Mouse (Mus musculus): ENCODE measurements at regions not wholly inside any gene's neighbourhood (a gene's known extent, or its start where the extent isn't known, plus 50 kb on each side); places are given as distances from the start of the nearest gene placed in this dataset.

DNA sequence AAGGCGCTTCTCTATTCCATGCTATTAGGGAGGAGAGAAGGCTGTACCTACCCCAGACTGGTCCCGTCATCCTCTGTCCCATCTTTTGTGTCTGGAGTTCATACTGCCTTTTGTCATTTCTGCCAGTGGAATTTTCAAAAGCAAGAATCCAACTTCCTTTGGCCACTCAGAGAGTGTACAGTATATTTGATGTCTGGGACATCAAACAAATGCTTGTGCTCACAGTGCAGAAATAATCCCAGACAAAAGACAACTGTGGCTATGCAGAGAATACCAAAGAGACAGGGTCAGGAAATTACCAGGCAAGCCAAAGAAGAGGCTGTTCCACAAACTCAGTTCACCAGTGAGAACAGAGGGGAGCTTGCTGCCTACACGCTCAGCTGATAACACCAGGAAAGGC lies 291.9 kb upstream of the Tle4 start:
- DNase-seq: no peak

- no peak for DNase-seq
These were observed 286.0 kb upstream of the Tle4 start for GRCm38 (mm10) chr19:14883707-14884421.

DNA sequence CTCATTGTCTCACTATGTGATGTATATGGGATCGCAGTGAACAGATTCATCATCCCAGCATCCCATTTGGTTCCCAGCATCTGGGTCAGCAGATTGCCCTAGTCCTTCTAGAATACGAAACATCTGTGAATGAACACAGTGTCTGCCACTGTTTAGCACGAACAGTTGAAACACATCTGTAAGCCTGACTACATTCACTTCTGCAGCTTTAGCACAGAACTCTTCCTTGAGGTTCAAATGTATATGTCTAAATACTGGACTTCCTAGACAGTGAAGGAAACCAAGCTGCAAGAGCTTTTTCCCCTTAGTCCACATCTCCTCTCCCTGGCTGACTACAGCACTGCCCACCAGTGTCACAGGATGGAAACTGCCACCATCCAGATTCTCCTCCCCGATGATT lies 283.0 kb upstream of the Tle4 start:
- no peak for DNase-seq

- no peak for DNase-seq
These were observed 276.1 kb upstream of the Tle4 start for GRCm38 (mm10) chr19:14873986-14874385.

- no peak for DNase-seq
These were observed 273.5 kb upstream of the Tle4 start for GRCm38 (mm10) chr19:14871178-14871867.

GRCm38 (mm10) chr19:14862654-14863468 lies 265.0 kb upstream of the Tle4 start:
- no peak for DNase-seq

DNA sequence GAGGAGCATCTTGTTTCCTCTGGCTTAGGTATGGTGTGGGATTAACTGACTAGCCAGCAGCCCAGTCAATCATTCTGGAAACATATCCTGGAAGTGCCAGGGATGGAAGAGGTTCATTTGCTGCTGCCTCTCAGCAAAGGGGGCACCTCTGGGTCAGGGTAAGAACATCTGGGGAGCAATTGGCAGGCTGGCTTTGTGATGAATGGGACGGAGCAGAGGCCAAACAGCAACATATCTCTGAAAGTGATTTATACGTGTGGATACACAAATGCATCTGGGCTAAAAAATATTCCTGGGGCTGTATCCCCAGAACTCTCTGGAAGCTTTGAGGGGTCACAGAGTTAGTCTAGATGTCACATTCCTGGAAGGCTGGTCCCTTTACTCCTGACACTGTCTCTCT lies 257.2 kb upstream of the Tle4 start:
- no peak for DNase-seq

DNA sequence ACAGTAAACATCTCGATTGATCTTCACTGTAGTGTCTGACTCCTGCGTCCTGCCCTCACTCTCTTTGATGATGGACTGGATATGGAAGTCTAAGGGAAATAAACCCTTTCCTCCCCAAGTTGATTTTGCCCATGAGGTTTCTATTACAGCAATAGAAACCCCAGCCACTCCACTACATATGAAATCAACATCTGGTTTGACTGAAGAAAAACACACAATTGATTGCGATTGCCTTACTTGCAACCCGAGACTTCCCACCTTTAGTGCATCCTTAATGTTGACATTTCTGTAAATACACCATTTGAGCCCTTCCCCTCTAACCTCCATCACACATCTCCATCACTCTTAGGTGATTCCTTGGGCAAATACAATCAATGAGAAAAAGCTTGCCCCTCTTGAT lies 255.6 kb upstream of the Tle4 start:
- DNase-seq: no peak

DNA sequence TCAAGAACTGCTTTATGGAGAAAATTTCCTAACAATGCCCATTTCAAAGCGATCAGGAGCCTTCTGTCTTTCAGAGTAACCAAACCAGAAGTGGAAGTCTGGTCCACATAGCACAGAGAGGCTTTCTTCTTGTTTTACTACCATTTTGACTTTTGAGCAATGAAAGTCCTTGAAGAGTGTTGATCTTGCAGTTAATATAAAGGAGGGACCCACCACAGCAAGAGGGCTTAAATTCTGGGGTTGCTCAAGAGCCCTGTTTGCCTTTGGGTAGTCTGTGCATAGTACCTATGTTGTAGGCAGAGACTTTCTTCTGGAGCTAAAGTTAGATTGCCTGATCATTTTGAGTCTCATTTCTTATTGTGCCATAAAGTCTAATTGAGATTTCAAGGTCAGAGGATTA lies 251.7 kb upstream of the Tle4 start:
- no peak for DNase-seq

DNA sequence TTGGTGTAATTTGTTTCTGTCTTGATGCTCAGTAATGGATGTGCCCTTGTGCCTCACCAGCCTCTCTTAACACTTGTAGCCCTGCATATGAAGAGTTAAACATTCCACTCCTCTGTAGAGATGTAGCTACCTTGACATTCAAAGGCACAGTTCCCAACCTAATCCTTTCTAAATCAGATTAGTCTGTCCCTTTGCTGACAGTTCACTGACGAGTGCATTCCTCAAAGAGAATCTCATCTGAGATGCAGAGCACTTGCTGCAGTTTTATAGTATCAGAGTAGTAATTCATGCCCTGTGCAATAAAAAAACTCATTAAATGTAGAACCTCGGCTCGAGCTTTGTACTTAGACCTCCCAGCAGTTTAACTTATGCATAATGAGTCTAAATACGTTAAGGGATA lies 249.3 kb upstream of the Tle4 start:
- no peak for DNase-seq

GRCm38 (mm10) chr19:14835629-14836028 lies 237.8 kb upstream of the Tle4 start:
- DNase-seq: no peak

- no peak for DNase-seq
These were observed 218.5 kb upstream of the Tle4 start for GRCm38 (mm10) chr19:14816354-14816753.

DNA sequence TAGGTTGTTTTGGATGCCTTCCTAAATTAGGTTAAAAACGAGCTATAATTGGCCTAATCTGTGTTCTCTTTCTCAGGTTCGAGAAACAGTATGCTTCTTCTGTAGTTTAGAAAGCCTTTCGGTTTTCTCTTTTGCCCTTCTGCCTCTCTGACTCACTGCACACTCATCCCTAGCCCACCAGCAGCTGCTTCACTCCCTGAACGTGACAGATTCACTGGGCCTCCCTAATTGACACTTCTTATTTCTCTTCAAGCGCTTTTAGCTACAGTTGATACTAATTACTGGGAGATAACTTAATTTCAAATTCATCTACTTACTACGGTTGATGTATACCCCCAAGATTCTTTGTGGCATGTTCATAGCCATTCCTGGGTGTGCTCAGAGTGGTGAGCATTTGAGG lies 208.9 kb upstream of the Tle4 start:
- no peak for DNase-seq

DNA sequence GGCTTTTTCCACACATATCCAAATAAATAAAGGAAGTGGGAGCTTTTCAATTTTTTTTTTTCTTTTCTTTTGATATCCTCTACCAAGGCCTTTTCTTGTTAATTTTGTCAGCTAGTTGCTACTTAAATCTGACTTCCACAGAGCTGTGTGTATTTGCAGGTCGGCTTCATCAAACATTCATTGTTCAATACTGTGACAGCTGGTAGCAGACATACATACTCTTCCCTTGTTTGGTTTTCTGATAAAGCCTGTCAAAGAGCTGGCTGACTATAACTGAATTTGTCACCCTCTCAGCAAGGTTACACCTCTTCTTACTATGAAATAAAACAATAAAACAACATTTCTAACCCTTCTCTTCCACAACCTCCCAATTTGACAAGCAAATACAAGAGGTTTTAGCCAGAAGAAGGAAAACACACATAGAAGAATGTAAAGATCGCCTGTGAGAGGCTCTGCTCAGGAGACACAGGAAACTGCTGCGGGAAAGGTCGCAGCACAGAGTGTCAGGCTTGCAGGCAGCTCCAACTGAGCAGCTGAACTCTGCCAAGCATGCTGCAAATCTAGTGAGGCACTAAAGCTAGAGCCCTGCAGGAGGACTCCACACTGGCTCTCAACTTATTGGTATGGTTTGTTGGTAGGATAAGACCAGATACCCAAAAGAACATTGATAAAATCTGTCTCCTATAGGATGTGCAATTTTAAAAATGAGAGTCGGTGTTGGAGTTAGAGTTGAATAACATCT lies 205.2 kb upstream of the Tle4 start:
- no peak for DNase-seq

DNA sequence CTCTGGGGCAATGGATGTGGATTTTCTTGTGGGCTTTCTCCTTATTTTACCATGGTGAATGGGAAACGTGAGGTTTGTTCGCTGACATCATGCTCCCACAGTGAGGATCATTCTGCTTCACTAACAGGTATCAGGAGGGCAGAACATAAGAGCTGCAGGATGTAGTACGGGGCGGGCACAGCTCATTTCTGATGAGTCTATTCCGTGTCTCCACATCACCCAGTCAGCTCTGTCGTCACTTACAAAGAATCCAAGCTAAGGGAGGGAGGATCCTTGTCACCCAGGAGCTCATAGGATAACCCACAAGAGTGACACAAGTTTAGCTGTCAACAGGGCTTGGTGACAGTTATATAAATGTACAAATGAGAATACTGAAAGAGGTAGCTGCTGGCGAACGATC lies 203.8 kb upstream of the Tle4 start:
- DNase-seq: no peak

GRCm38 (mm10) chr19:14799002-14799401 lies 201.2 kb upstream of the Tle4 start:
- no peak for DNase-seq

DNA sequence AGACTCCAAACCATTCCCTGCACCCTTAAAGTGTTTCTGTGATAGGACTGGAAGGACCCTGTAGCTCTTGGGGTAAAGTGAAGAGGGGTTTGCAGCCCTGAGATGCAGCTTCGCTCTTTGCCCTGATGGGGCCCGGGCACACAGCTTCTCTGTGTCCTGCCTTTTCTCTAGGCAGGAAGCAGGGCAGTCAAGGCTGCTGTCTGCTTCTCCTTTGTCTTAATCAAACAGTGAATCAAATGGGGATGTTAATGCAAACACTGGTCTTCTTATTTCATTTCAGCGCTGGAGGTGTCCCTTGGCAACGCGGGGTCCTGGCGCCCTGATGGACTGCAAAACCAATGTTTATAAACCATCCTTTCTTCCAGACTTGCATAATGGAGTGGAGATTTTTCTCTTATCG lies 200.6 kb upstream of the Tle4 start:
- no peak for DNase-seq

GRCm38 (mm10) chr19:14795910-14796309 lies 198.1 kb upstream of the Tle4 start:
- no peak for DNase-seq

DNA sequence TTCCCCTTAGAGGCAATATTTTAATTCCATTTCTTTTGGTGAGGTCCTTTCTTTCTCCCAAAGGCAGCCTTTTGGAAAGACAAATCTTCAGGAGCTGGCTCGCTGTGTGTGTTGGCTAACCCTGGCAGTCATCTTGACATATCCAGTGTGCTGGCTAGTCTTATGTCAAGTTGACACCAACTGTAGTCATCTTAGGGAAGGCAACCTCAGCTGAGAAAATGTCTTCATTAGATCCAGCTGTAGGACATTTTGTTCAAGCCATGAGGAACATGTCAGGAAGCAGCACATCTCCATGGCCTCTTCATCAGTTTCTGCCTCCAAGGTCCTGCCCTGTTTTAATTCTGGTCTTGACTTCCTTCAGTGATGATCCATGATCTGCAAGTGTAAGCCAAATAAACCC lies 192.1 kb upstream of the Tle4 start:
- no peak for DNase-seq

DNA sequence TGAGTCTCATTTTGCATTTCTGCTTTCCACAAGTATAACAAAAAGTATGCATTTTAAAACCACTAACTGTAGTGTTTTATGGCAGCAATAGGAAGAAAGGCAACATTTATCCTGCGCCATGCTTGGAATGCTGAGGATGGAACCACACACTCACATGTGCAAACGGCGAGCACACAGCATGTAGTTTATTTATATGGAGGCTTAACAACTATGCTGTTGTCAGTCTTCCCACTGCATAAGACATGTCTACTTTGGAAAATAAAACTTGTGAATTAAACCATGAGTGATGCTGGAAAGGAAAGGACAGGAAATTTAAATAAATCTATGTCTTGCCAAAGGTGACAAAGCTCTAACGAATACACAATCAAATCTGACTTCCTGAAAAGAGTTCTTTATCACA lies 190.8 kb upstream of the Tle4 start:
- no peak for DNase-seq

DNA sequence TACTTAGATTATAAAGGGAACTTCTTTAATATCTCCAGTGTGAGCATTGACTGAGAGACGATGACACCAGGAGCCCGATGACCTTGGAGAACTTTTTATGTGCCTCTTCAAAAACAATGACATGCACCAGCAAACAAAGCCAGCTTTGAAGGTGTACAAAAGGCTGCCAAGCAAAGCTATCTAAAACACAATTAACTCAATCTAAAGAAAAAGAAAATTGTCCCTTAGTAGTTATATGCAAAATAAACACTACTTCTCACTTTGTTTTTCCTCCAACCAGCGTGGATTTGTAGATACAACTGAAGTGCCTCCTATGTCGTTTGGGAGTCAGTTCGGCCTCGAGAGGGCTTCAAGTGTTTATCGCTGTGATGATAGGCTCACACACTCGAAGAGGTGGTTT lies 189.0 kb upstream of the Tle4 start:
- DNase-seq: no peak

- no peak for DNase-seq
These were observed 187.8 kb upstream of the Tle4 start for GRCm38 (mm10) chr19:14785661-14786060.

GRCm38 (mm10) chr19:14777709-14778108 lies 179.9 kb upstream of the Tle4 start:
- no peak for DNase-seq
